Mouse (Mus musculus): ENCODE data around the gene Zfp652.

- TF ChIP-seq CTCF (IDR thresholded peaks at IDR 0.05; ENCODE audit: borderline replicate concordance, control insufficient read depth, extremely low read depth, insufficient read depth, low read length, poor library complexity) (no peak), POLR2A (IDR thresholded peaks at IDR 0.05; ENCODE audit: control insufficient read depth, extremely low read depth, insufficient read depth, low read length, poor library complexity) (no peak)
Observed at GRCm38 (mm10) chr11:95821511-95821910, 109.0 kb downstream of the Zfp652 start.

All from thymus, adult 2 months (tissue).